Mouse (Mus musculus): ENCODE data around the gene Myo16.

Myo16 gene

GRCm38 (mm10) chr8:10671862-10672548, 518.3 kb downstream of the Myo16 start:
- in situ Hi-C loops (cut with MboI): no loop called here

- in situ Hi-C loops (cut with MboI): no loop called here
Observed at GRCm38 (mm10) chr8:10677840-10678410, 524.2 kb downstream of the Myo16 start.

- in situ Hi-C loops (cut with MboI): no loop called here
Observed at GRCm38 (mm10) chr8:10681926-10682325, 528.2 kb downstream of the Myo16 start.

GRCm38 (mm10) chr8:10683088-10683487, 529.4 kb downstream of the Myo16 start:
- in situ Hi-C loops (cut with MboI): no loop called here
